Mouse (Mus musculus) lung, embryonic 14.5 days (tissue): Measurements from ENCODE around the gene Igsf10. TPM values are rescaled to one million over a fixed set of nuclear protein-coding genes. Genes with fewer than 3 reads are reported as not detected.

ENCODE experiments used
- ATAC-seq: fragments of 200-750 bp; cut with Nextera tagmentation; 2 replicates; pipeline ENCODE4 v1.8.0; 2017; ENCODE audit warnings: mild to moderate bottlenecking, moderate TSS enrichment, moderate library complexity; ENCODE audit not compliant: insufficient read depth
- DNase-seq: peaks from one replicate; pipeline ENCODE4 v3.0.0-alpha.2; 2015
- H3K27ac ChIP-seq: fragments of 300-500 bp; sonication (generic); 2 replicates; pipeline ENCODE4 v1.5.1; 2014; ENCODE audit warnings: low read depth, mild to moderate bottlenecking, moderate library complexity
- H3K27me3 ChIP-seq: fragments of 300-500 bp; sonication (generic); 2 replicates; pipeline ENCODE4 v1.6.1; 2014; ENCODE audit warnings: low read length, control low read depth; ENCODE audit not compliant: insufficient read depth
- H3K36me3 ChIP-seq: fragments of 300-500 bp; sonication (generic); 2 replicates; pipeline ENCODE4 v1.6.1; 2014; ENCODE audit warnings: control low read depth; ENCODE audit not compliant: insufficient read depth
- H3K4me1 ChIP-seq: fragments of 300-500 bp; sonication (generic); 2 replicates; pipeline ENCODE4 v1.6.1; 2014; ENCODE audit warnings: antibody characterized with exemption, control low read depth; ENCODE audit not compliant: insufficient read depth
- H3K4me2 ChIP-seq: fragments of 300-500 bp; sonication (generic); 2 replicates; pipeline ENCODE4 v1.6.1; 2014; ENCODE audit warnings: mild to moderate bottlenecking
- H3K4me3 ChIP-seq: fragments of 300-500 bp; sonication (generic); 2 replicates; pipeline ENCODE4 v1.5.1; 2014; ENCODE audit warnings: low read depth, low read length
- H3K9ac ChIP-seq: fragments of 300-500 bp; sonication (generic); 2 replicates; pipeline ENCODE4 v1.6.1; 2014
- H3K9me3 ChIP-seq: fragments of 300-500 bp; sonication (generic); 2 replicates; pipeline ENCODE4 v1.6.1; 2016; ENCODE audit warnings: low read depth, low read length, control low read depth
- CTCF ChIP-seq: IDR thresholded peaks from 2 replicates; pipeline ENCODE4 v1.5.1; 2016; ENCODE audit warnings: antibody characterized with exemption, low read depth
- WGBS: fragments of 180-500 bp; shearing (Covaris S2); extraction: QIAGEN DNeasy Blood & Tissue Kit; methylation state at CpG from one replicate; pipeline ENCODE4 v1.1.7; 2014; 5-methylcytosine and 5-hydroxymethylcytosine counted together
- polyA plus RNA-seq: library from polyadenylated mRNA; unstranded; fragments of >200 nt; fragmentation: Nextera tagmentation; extraction: Ambion mirVana; gene quantifications from 2 replicates; pipeline ENCODE4 v1.2.1, GENCODE M21; 2014

Gene Igsf10
- polyA plus RNA-seq, 1 experiment from 2014 or later, result 9.9 TPM

DNA sequence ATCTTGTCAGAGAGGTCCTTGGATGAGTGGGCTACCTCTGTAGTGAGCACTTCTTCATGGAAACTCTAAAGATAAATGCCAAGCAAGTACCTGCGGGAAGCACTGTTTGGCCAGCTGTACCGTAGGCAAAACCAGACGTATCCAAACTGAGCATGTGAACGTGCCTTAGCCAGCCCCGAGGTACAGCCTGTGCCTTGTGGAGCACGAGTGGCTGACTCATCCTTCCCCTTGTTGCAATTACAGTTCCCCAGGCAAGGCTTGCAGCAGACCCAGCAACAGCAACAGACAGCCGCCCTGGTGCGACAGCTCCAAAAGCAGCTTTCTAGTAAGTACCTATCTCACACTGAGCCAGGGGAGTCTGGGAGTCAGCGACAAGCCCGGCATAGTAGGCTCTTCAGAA is 31.6 kb downstream of the Igsf10 start:
- no peak for TF ChIP-seq CTCF
- Histone ChIP-seq H3K36me3 (peaks cover 14% of the 10 kb centered on the region; the same call in 1 of the 2 replicates), H3K4me1 (no peaks in the 10 kb centered on the region), H3K27ac (no peak overlapping the region), H3K9me3 (no peaks in the 10 kb centered on the region), H3K27me3 (no peaks in the 10 kb centered on the region), H3K4me2 (no peak overlapping the region), H3K4me3 (no peak overlapping the region), H3K9ac (no peak overlapping the region)
- WGBS, result 81% methylated on average over 10 of the region's 10 CpGs
- no peak for DNase-seq
- no peak for ATAC-seq

DNA sequence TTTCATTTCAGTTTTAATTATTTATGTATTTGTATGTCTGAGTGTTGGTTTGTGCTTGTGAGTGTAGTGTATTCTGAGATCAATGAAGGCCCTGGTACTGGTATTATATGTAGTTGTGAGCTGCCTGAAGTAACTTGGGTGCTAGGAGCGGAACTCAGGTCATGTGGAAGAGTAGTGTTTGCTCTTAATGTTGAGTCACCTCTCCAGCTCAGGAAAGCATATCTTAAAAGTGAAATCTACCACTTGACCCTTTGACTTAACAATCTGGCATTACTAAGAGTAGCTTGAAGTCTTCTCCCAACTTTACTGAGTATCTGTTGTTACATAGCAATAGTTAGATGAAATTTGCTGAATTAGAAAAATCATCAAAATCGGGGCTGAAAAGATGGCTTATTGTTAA is 38.7 kb downstream of the Igsf10 start:
- H3K4me2 ChIP-seq, result no peak overlapping the region
- no peak overlapping the region for H3K4me3 ChIP-seq
- H3K27me3 ChIP-seq, result no peaks in the 10 kb centered on the region
- H3K27ac ChIP-seq, result no peak overlapping the region
- WGBS, result 87% methylated on average over 2 of the region's 2 CpGs
- ATAC-seq (no peak), DNase-seq (no peak)
- no peaks in the 10 kb centered on the region for H3K9me3 ChIP-seq
- TF ChIP-seq CTCF, result no peak
- no peaks in the 10 kb centered on the region for H3K4me1 ChIP-seq
- 0 out of 2 replicates have a peak, but pooled peaks cover 2% of the 10 kb centered on the region for H3K36me3 ChIP-seq
- H3K9ac ChIP-seq, result no peak overlapping the region

GRCm38 (mm10) chr3:59304944-59305343 is 39.2 kb downstream of the Igsf10 start:
- Histone ChIP-seq H3K4me1 (no peaks in the 10 kb centered on the region), H3K36me3 (0 out of 2 replicates have a peak, but pooled peaks cover 2% of the 10 kb centered on the region), H3K4me2 (no peak overlapping the region), H3K9me3 (no peaks in the 10 kb centered on the region), H3K9ac (no peak overlapping the region), H3K27me3 (no peaks in the 10 kb centered on the region), H3K4me3 (no peak overlapping the region), H3K27ac (no peak overlapping the region)
- ATAC-seq, result no peak
- WGBS, result 93% methylated on average over 5 of the region's 5 CpGs
- no peak for TF ChIP-seq CTCF
- DNase-seq, result no peak

DNA sequence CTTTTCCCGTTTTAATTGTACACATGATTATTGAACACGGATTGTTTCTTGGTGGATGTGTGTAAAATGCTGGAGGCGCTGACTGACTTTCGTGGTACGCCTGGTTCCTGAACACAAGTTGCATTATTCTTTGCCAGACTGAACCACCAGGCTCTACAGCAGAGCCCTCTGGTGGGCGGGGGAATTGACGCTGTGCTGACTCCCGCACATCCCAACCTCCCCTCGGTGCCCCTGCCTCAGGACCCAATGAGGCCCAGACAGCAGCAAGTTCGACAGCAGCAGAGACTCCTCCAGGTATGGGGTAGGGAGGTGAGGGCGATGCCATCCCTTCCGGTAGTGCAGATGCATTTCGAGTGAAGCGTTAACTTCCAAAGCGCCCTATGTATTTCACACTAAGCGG is 46.5 kb downstream of the Igsf10 start:
- no peak overlapping the region for H3K27ac ChIP-seq
- no peak overlapping the region for H3K4me2 ChIP-seq
- H3K27me3 ChIP-seq, result no peaks in the 10 kb centered on the region
- 80% methylated on average over 16 of the region's 16 CpGs for WGBS
- no peak overlapping the region for H3K9ac ChIP-seq
- TF ChIP-seq CTCF, result no peak
- DNase-seq, result no peak
- H3K9me3 ChIP-seq, result no peaks in the 10 kb centered on the region
- H3K4me1 ChIP-seq, result no peaks in the 10 kb centered on the region
- no peaks in the 10 kb centered on the region for H3K36me3 ChIP-seq
- no peak for ATAC-seq
- no peak overlapping the region for H3K4me3 ChIP-seq

DNA sequence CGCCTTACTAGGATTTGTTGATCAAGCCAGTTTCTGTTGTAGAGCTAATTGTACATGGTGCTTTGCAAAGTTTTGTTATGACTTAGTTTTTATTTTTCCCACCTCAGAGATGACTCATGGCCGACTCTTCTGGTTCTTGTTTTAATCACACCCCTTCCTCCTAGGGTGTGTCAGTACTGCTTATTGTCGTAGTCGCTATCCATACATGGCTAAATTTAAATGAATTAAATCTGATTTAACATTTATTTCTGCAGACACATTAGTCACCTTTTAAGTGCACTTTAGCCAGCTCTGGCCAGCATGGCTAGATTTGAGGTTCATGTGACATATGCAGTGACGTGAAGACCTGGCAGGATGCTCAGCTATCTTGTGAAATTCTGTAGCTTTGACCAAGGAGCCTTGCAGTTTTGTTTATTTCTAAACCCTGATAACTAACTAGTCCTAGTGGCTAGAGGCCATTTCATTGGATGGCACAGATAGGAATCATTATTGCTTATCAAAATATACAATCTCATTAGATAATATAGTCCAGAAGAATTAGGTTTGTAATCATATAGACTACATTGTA is 47.5 kb downstream of the Igsf10 start:
- H3K9me3 ChIP-seq, result no peaks in the 10 kb centered on the region
- no peaks in the 10 kb centered on the region for H3K27me3 ChIP-seq
- H3K4me1 ChIP-seq, result no peaks in the 10 kb centered on the region
- DNase-seq (no peak), ATAC-seq (no peak)
- no peak overlapping the region for H3K9ac ChIP-seq
- no peak overlapping the region for H3K4me2 ChIP-seq
- TF ChIP-seq CTCF, result no peak
- no peaks in the 10 kb centered on the region for H3K36me3 ChIP-seq
- no peak overlapping the region for H3K27ac ChIP-seq
- H3K4me3 ChIP-seq, result no peak overlapping the region
- WGBS, result 88% methylated on average over 5 of the region's 5 CpGs

- Histone ChIP-seq H3K4me3 (no peak overlapping the region), H3K4me1 (no peaks in the 10 kb centered on the region), H3K27me3 (no peaks in the 10 kb centered on the region), H3K9ac (no peak overlapping the region), H3K36me3 (no peaks in the 10 kb centered on the region), H3K27ac (no peak overlapping the region), H3K9me3 (no peaks in the 10 kb centered on the region), H3K4me2 (no peak overlapping the region)
- TF ChIP-seq CTCF, result no peak
- WGBS, result 82% methylated on average over 16 of the region's 16 CpGs
- ATAC-seq, result no peak
- DNase-seq, result no peak
Observed at GRCm38 (mm10) chr3:59295699-59296562, 48.3 kb downstream of the Igsf10 start.

- no peak for TF ChIP-seq CTCF
- no peak for ATAC-seq
Observed at GRCm38 (mm10) chr3:59293437-59294199, 50.6 kb downstream of the Igsf10 start.

More at GRCm38 (mm10) chr3:59293437-59294199, 50.6 kb downstream of the Igsf10 start:
- Histone ChIP-seq H3K4me3 (no peak overlapping the region), H3K4me1 (no peaks in the 10 kb centered on the region), H3K27ac (no peak overlapping the region), H3K4me2 (no peak overlapping the region), H3K9me3 (no peaks in the 10 kb centered on the region), H3K27me3 (no peaks in the 10 kb centered on the region), H3K9ac (no peak overlapping the region), H3K36me3 (no peaks in the 10 kb centered on the region)
- no peak for DNase-seq
- 81% methylated on average over 5 of the region's 5 CpGs for WGBS
